Mouse (Mus musculus): ENCODE measurements at regions not wholly inside any gene's neighbourhood (a gene's known extent, or its start where the extent isn't known, plus 50 kb on each side); places are given as distances from the start of the nearest gene placed in this dataset.

GRCm38 (mm10) chr17:84027275-84027674 is 160.5 kb downstream of the Zfp36l2 start:
- TF ChIP-seq CTCF (IDR thresholded peaks at IDR 0.05; ENCODE audit: low read depth): no peak
- TF ChIP-seq EP300 (IDR thresholded peaks at IDR 0.05; ENCODE audit: low read depth): no peak
